Mouse (Mus musculus) limb, embryonic 10.5 days (tissue): ENCODE data around the gene Ccdc122. TPM values are rescaled to one million over a fixed set of nuclear protein-coding genes. Genes with fewer than 3 reads are reported as not detected.

ENCODE experiments used
- DNase-seq: peaks from one replicate; pipeline ENCODE4 v3.0.0-alpha.2; 2017; ENCODE audit warnings: low spot score
- H3K27ac ChIP-seq: fragments of 300-500 bp; sonication (generic); 2 replicates; pipeline ENCODE4 v1.5.1; 2016; ENCODE audit warnings: mild to moderate bottlenecking
- H3K27me3 ChIP-seq: fragments of 300-500 bp; sonication (generic); 2 replicates; pipeline ENCODE4 v1.6.1; 2016; ENCODE audit warnings: low read depth, mild to moderate bottlenecking; ENCODE audit not compliant: poor library complexity, severe bottlenecking
- H3K36me3 ChIP-seq: fragments of 300-500 bp; sonication (generic); 2 replicates; pipeline ENCODE4 v1.6.1; 2016; ENCODE audit warnings: mild to moderate bottlenecking, moderate library complexity
- H3K4me1 ChIP-seq: fragments of 300-500 bp; sonication (generic); 2 replicates; pipeline ENCODE4 v1.6.1; 2016
- H3K4me3 ChIP-seq: fragments of 300-500 bp; sonication (generic); 2 replicates; pipeline ENCODE4 v1.5.1; 2016; ENCODE audit warnings: mild to moderate bottlenecking, moderate library complexity
- H3K9me3 ChIP-seq: fragments of 300-500 bp; sonication (generic); replicated peaks from 2 replicates; pipeline ENCODE4 v1.6.1; 2016; ENCODE audit warnings: mild to moderate bottlenecking
- WGBS: fragments of 180-500 bp; shearing (Covaris S2); methylation state at CpG from one replicate; pipeline ENCODE4 v1.1.7; 2016; 5-methylcytosine and 5-hydroxymethylcytosine counted together
- polyA plus RNA-seq: library from polyadenylated mRNA; unstranded; fragments of >200 nt; fragmentation: Nextera tagmentation; extraction: Ambion mirVana; gene quantifications from 2 replicates; pipeline ENCODE4 v1.2.1, GENCODE M21; 2016

Ccdc122 gene
- polyA plus RNA-seq, 1 experiment from 2014 or later: 1.2 TPM

- 91% methylated on average over 4 of the region's 4 CpGs for WGBS
- Histone ChIP-seq H3K4me1 (no peaks in the 10 kb centered on the region), H3K27ac (no peak overlapping the region), H3K9me3 (no peaks in the 10 kb centered on the region), H3K27me3 (0 out of 2 replicates have a peak, but pooled peaks cover 6% of the 10 kb centered on the region), H3K36me3 (no peaks in the 10 kb centered on the region), H3K4me3 (no peak overlapping the region)
- DNase-seq: no peak
Observed at GRCm38 (mm10) chr14:77145103-77145502, 108.5 kb downstream of the Ccdc122 start.

GRCm38 (mm10) chr14:77147635-77148034, 111.1 kb downstream of the Ccdc122 start:
- Histone ChIP-seq H3K9me3 (no peaks in the 10 kb centered on the region), H3K36me3 (no peaks in the 10 kb centered on the region), H3K27me3 (no peaks in the 10 kb centered on the region), H3K4me3 (no peak overlapping the region), H3K4me1 (peaks cover 4% of the 10 kb centered on the region; the same call in 1 of the 2 replicates), H3K27ac (no peak overlapping the region)
- 96% methylated on average over 1 of the region's 1 CpGs for WGBS
- no peak for DNase-seq

- H3K27me3 ChIP-seq: peaks cover 14% of the 10 kb centered on the region
- peaks cover 7% of the 10 kb centered on the region; the same call in 1 of the 2 replicates for H3K4me1 ChIP-seq
- WGBS: 81% methylated on average over 6 of the region's 6 CpGs
- no peaks in the 10 kb centered on the region for H3K9me3 ChIP-seq
- H3K4me3 ChIP-seq: no peak overlapping the region
- DNase-seq: no peak
- no peak overlapping the region for H3K27ac ChIP-seq
- H3K36me3 ChIP-seq: no peaks in the 10 kb centered on the region
Observed at GRCm38 (mm10) chr14:77150556-77150955, 114.0 kb downstream of the Ccdc122 start.

- H3K36me3 ChIP-seq: no peaks in the 10 kb centered on the region
- WGBS: 91% methylated on average over 7 of the region's 7 CpGs
- no peaks in the 10 kb centered on the region for H3K9me3 ChIP-seq
- no peak overlapping the region for H3K4me3 ChIP-seq
- H3K4me1 ChIP-seq: peaks cover 16% of the 10 kb centered on the region
- H3K27me3 ChIP-seq: peaks cover 21% of the 10 kb centered on the region
- no peak for DNase-seq
- no peak overlapping the region for H3K27ac ChIP-seq
Observed at GRCm38 (mm10) chr14:77151431-77151830, 114.9 kb downstream of the Ccdc122 start.

- H3K4me3 ChIP-seq: peak within 1 kb of the TSS; percentile 85
- no peaks in the 10 kb centered on the region for H3K9me3 ChIP-seq
- WGBS: under 1% methylated on average over 73 of the region's 73 CpGs
- DNase-seq: peak; percentile 87
- peaks cover 29% of the 10 kb centered on the region for H3K4me1 ChIP-seq
- H3K36me3 ChIP-seq: no peaks in the 10 kb centered on the region
- H3K27ac ChIP-seq: peak within 1 kb of the TSS; percentile 82
- peaks cover 28% of the 10 kb centered on the region for H3K27me3 ChIP-seq
Observed at GRCm38 (mm10) chr14:77156222-77156910, 119.8 kb downstream of the Ccdc122 start, which contains the start of gene Enox1. TSS of gene Enox1 (plus strand) at chr14:77156763.

- WGBS: under 1% methylated on average over 61 of the region's 64 CpGs
- Histone ChIP-seq H3K4me1 (peaks cover 26% of the 10 kb centered on the region), H3K36me3 (no peaks in the 10 kb centered on the region), H3K9me3 (no peaks in the 10 kb centered on the region), H3K27me3 (peaks cover 28% of the 10 kb centered on the region), H3K27ac (peak overlapping the region; percentile 82), H3K4me3 (peak overlapping the region; percentile 85)
- DNase-seq: peak; percentile 69
Observed at GRCm38 (mm10) chr14:77156911-77157504, 120.4 kb downstream of the Ccdc122 start.

GRCm38 (mm10) chr14:77157505-77157911, 120.9 kb downstream of the Ccdc122 start:
- 1% methylated on average over 31 of the region's 31 CpGs for WGBS
- Histone ChIP-seq H3K27me3 (peaks cover 28% of the 10 kb centered on the region), H3K4me1 (peaks cover 26% of the 10 kb centered on the region), H3K36me3 (no peaks in the 10 kb centered on the region), H3K27ac (peak overlapping the region; percentile 82; the same call in 1 of the 2 replicates), H3K9me3 (no peaks in the 10 kb centered on the region), H3K4me3 (peak overlapping the region; percentile 85)
- peak; percentile 76 for DNase-seq

GRCm38 (mm10) chr14:77159397-77159796, 122.8 kb downstream of the Ccdc122 start:
- no peak overlapping the region for H3K4me3 ChIP-seq
- no peak overlapping the region for H3K27ac ChIP-seq
- no peaks in the 10 kb centered on the region for H3K9me3 ChIP-seq
- H3K36me3 ChIP-seq: no peaks in the 10 kb centered on the region
- peaks cover 23% of the 10 kb centered on the region for H3K4me1 ChIP-seq
- 85% methylated on average over 5 of the region's 5 CpGs for WGBS
- DNase-seq: no peak
- H3K27me3 ChIP-seq: peaks cover 26% of the 10 kb centered on the region

Other genes with a start within 250 kb of the Ccdc122 start
- gene Lacc1, start 132 bp downstream of the Ccdc122 start, polyA plus RNA-seq: 2.5 and 4.5 TPM in 2 replicates
- gene Enox1, start 120.0 kb downstream of the Ccdc122 start, polyA plus RNA-seq: 5.6 and 7.0 TPM in 2 replicates